Mouse (Mus musculus): ENCODE results near the gene L2hgdh. TPM values are rescaled to one million over a fixed set of nuclear protein-coding genes. Genes with fewer than 3 reads are reported as not detected.

The L2hgdh gene
- polyA plus RNA-seq (2012), result 1.6 and 2.0 TPM in 2 replicates

GRCm38 (mm10) chr12:69724711-69725460 is at the start of gene L2hgdh, which contains the start of gene Atp5s:
Gene L2hgdh (minus strand): TSS chr12:69724873.
Gene Atp5s (plus strand): TSS chr12:69724950.

GRCm38 (mm10) chr12:69681566-69682061 is 43.1 kb downstream of the L2hgdh start, which contains the start of gene Sos2:
Gene Sos2 (minus strand): TSS chr12:69681852.

Other genes with a start within 250 kb of the L2hgdh start
- 9.6 and 12.5 TPM in 2 replicates for gene Vcpkmt, start 141.8 kb downstream of the L2hgdh start, polyA plus RNA-seq (2012)
- 11.8 and 13.9 TPM in 2 replicates for gene Sos2, start 43.0 kb downstream of the L2hgdh start, polyA plus RNA-seq (2012)
- 6.3 and 7.5 TPM in 2 replicates for gene Atp5s, start 77 bp upstream of the L2hgdh start, polyA plus RNA-seq (2012)
- gene Cdkl1, start 66.4 kb upstream of the L2hgdh start, polyA plus RNA-seq (2012), result not detected in 2 replicates
- gene Atl1, start 167.7 kb upstream of the L2hgdh start, polyA plus RNA-seq (2012), result 0.54 and 2.0 TPM in 2 replicates
- gene Map4k5, start 168.3 kb upstream of the L2hgdh start, polyA plus RNA-seq (2012), result 3.8 and 6.7 TPM in 2 replicates

Data from megakaryocyte-erythroid progenitor cell, adult 5 weeks (primary cell).